Mouse (Mus musculus): ENCODE results near the gene Stk10.

GRCm38 (mm10) chr11:32540463-32540862 is 7.4 kb downstream of the Stk10 start:
- TF ChIP-seq POLR2A (IDR thresholded peaks at IDR 0.05; ENCODE audit: extremely low read depth, insufficient read depth, low read length): no peak
- TF ChIP-seq CTCF (IDR thresholded peaks at IDR 0.05; ENCODE audit: extremely low read depth, insufficient read depth, low read length): no peak
